Mouse (Mus musculus) layer of hippocampus, postnatal 36 days (tissue): Measurements from ENCODE around the gene Schip1. TPM values are rescaled to one million over a fixed set of nuclear protein-coding genes. Genes with fewer than 3 reads are reported as not detected.

ENCODE experiments used
- DNase-seq, 2 experiments: peaks; one replicate each; pipeline ENCODE4 v3.0.0; 2022
- total RNA-seq, 2 experiments: library from RNA; stranded (reverse); gene quantifications; 2 replicates each; pipeline ENCODE4 v1.2.3; 2021

Gene Schip1
- total RNA-seq, 2 experiments from 2014 or later: 308 to 317 TPM

DNA sequence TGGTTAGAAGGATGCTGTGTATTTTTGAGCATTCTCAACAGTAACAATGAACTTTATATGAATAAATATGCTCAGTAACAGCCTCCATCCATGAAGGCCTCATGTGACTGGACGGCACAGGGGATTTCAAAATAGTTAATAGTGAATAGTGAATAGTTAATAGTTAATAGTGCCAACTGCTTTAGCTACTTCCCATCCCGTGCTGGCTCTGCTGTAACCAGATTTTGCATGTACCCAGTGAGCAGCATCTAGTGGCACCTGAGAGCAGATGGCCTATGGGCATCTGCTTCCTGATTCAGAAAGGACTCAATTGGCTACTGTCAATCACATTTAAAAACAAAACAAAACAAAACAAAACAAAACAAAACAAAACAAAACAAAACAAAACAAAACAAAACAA is 329.0 kb downstream of the Schip1 start:
- no peak for DNase-seq

GRCm38 (mm10) chr3:68398691-68399090 is 334.1 kb downstream of the Schip1 start:
- DNase-seq: no peak

DNA sequence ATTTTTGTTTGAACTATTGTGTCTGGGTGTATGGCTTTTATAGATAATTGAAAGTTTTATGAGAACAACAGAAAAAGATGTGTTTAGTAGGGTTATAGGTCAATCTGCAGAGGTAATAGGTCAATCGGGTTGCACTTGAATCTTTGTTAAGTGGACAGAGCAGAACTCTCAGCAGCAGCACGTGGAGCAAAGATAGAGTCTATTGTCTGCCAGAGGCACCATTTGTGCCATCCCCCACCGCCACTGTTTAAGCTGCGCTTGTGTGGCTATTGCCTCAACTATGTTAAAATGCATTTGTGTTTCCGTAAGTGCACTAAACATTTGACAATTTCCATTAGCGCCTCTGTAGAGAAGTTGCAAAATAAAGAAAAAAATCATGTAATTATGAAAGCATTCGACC is 335.5 kb downstream of the Schip1 start:
- no peak for DNase-seq

DNA sequence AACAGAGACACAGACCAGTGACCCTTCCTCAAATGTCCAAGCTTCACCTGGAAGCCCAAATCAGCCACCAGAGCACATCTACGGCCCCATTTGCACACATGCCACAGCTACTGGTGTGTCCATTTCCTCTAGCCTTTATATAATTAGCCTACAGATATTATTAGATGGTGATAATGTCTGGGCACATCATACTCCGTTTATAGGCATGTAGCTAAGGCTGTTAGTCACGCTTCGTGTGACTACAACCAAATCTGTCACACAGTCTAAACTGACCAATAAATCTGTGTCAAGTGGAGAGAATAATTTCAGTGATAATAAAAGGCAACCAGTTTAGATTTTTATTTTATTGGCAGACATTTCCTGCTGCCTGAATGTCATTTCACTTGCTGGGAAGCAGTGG is 338.7 kb downstream of the Schip1 start:
- no peak for DNase-seq

GRCm38 (mm10) chr3:68403783-68404217 is 339.2 kb downstream of the Schip1 start:
- peak; percentile 35 to 42 for DNase-seq

- no peak for DNase-seq
These were observed 341.1 kb downstream of the Schip1 start for GRCm38 (mm10) chr3:68405724-68406123.

DNA sequence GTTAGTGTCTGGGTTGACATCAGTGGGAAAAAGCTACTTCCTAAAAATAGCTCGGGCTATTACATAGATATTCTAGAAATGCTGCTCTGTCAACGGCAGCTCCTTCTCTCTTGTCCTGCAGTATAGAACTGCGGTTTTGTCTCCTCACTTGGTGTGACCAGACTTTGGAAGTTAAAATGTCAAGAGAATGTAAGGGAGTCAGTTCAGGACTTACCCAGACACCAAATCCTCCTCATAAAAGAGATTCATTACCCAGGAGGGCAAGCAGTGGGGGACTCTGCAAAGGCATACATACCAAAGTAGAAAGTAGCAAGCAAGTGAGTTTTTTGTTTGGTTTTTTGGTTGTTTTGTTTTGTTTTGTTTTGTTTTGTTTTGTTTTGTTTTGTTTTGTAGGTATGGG is 347.7 kb downstream of the Schip1 start:
- no peak for DNase-seq

DNA sequence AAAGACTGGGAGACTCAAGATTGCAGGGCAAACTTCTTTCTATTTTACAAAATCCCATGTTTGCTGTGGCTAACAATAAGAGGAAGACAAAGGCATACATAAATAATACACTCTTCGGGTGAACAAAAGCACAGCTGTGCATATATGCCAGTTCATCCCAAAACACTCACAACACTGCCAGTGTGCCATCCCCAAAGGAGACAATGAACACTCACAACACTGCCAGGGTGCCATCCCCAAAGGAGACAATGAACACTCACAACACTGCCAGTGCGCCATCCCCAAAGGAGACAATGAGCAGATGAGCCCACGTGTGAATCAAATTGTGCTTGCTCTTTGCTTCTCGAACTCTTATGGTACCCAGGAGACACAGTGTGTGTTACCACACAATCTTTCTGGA is 355.2 kb downstream of the Schip1 start:
- no peak for DNase-seq

GRCm38 (mm10) chr3:68420927-68421326 is 356.3 kb downstream of the Schip1 start:
- DNase-seq: no peak

DNA sequence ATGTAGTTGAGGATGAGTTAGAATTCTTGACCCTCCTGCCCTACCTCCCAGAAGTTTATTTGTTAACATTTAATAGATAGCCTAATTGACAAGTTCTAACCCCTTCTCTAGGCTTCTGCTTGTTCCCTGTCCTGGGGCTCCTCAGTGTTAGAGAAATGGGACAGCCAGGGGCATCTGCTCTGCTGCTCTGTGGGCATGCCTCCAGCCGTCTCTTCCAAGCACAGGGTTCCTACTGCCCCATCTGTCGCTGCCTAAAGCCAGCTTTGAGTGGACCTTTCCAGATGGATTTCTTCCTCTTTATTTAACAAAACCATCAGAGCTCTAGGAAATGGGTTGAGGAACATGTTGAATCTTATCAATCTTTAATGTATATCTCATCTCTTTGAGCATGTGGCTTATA is 357.2 kb downstream of the Schip1 start:
- DNase-seq: no peak

GRCm38 (mm10) chr3:68428081-68428480 is 363.5 kb downstream of the Schip1 start:
- no peak for DNase-seq

- DNase-seq: no peak
These were observed 369.8 kb downstream of the Schip1 start for GRCm38 (mm10) chr3:68434435-68434834.

GRCm38 (mm10) chr3:68434897-68435296 is 370.3 kb downstream of the Schip1 start:
- DNase-seq: no peak

- no peak for DNase-seq
These were observed 383.9 kb downstream of the Schip1 start for GRCm38 (mm10) chr3:68448480-68448879.

DNA sequence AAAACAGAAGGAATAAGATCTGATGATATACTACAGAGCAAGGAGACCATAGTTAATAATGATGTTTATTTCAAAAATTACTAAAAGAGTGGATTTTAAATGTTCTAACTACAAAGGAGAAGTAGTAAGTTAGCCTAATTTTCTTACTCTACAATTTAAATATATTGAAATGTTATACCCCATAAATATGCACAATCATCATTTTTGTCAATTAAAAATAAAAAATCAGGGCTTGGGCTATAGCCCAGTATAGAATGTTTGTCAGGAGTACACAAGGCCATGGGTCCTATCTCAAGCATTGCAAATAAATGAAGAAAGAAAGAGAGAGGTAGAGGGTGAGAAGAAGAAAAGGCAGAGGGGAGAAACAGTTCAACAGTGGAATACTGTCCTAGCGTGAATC is 387.0 kb downstream of the Schip1 start:
- no peak for DNase-seq

DNA sequence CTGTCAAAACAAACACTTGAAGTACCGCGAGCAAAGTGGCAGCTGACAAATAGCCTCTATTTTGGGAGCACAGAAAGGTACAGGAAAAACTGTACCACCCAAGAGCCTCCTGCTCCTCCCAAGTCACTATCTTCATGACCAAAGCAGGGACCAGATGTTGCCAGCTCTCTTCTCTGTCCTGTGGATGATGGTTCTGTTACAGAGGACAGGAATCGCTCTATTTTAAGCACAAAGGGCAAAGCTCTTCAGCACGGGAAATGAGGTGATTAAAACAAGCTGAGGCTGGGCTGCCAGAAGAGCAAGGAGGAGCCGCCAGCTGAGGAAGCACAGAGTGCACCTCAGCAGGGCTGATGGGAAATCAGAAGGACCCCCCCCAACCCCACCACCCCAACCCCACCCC is 388.7 kb downstream of the Schip1 start:
- no peak for DNase-seq

- no peak for DNase-seq
These were observed 389.3 kb downstream of the Schip1 start for GRCm38 (mm10) chr3:68453719-68454455.

GRCm38 (mm10) chr3:68466643-68467042 is 402.0 kb downstream of the Schip1 start:
- DNase-seq: peak in 1 of 2 experiments; percentile 33

DNA sequence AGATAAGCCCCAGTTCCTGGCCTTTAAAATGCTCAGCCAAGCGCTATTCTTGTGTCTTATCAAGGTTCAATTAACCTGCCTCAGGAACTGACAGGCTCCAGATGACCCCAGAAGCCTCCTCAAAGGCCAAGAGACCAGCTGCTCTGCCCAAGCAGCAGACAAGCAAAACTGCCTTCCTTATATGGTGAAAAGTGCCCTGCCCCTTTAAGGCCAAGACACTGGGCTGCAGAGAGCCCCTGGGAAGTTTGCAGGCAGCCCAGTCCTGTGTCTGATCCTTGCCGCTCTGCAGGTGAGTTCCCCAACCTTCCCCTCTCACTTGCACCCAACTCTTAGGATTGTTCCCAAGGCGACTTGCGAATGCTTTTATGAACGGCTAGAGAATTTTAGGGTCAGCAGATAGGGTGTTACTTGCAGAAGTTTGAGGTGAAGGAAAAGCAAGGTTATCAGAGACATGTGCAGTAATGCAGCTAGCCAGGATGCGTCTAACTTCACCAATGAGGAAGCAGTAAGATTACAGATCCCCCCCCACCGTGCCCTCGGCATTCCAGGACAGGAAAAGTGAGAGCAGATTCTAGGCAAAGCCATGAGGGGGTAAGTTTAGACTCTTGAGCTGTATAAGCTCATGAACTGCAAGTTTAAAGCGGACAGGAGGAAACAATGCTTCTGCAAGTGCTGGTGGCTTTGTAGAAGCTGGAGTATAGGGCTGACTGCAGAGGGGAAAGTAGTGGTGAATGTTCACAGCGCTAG is 403.5 kb downstream of the Schip1 start:
- no peak for DNase-seq

- DNase-seq: no peak
These were observed 405.0 kb downstream of the Schip1 start for GRCm38 (mm10) chr3:68469643-68470042.

DNA sequence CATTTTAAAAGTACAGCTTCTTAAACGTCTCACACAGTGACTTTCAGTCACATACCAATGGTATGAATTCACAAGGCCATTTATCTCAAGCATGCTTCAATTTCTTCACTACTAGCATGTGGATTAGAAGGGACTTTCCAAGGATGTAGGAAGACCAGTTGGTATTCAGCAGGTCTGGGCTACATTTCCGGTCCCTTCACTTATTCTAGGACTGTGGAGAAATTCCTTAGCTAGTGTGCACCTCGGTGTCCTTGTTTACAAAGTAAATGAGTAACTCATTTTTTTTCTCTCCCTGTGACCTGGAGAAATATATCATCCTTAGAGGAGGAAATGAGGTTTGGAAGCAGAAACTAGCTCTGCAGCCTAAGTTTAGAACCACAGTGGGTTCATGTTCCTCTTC is 405.5 kb downstream of the Schip1 start:
- DNase-seq: no peak

DNA sequence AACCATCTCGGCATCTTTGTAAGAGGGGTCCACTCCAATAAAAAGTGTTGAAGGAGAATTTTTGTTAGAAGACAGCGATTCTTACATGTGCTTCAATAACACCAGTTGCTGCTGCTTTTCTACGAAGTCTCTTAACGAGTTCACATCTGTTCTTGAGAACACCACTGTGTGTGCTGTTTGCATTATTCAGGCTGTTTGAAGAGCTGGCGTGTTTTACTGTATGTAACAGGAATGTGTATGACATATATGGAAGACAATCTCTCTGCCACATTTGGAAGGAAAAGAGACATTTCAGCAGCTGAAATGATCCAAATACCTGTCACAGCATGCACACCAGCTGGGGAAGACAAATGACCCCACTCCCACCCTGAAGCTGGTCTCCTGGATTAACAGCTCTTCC is 406.0 kb downstream of the Schip1 start:
- DNase-seq: no peak

DNA sequence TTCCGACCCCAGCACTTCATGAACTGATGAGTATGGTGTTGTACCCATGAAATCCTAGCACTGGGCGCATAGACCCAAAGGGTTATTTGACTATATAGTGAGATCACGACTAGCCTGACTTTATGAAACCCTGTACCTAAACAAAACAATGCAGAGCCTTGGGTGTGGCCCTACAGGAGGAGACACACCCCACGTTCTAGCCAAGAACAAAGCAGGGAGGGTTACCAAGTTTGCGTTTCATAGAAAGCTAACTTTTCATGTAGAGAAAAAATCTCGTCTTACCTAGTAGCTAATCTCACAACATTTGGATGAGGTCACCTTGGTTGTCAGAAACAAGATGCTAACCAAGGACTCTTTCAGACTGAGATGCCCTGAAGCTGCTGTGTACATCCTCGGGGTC is 411.7 kb downstream of the Schip1 start:
- DNase-seq: no peak

- DNase-seq: no peak
These were observed 412.9 kb downstream of the Schip1 start for GRCm38 (mm10) chr3:68477478-68477877.
